Mouse (Mus musculus) bone marrow, adult 2 months (tissue): ENCODE results near the gene Tob2.

Experiments used
- CTCF ChIP-seq: fragments of 200-500 bp; IDR thresholded peaks from 2 replicates; pipeline ENCODE4 v1.5.1; 2011; ENCODE audit warnings: low read length, control low read depth; ENCODE audit not compliant: control insufficient read depth, insufficient read depth
- POLR2A ChIP-seq: fragments of 200-500 bp; IDR thresholded peaks from 2 replicates; pipeline ENCODE4 v1.6.1; 2011; ENCODE audit warnings: low read depth, mild to moderate bottlenecking, control low read depth, low read length, borderline replicate concordance; ENCODE audit not compliant: control insufficient read depth

DNA sequence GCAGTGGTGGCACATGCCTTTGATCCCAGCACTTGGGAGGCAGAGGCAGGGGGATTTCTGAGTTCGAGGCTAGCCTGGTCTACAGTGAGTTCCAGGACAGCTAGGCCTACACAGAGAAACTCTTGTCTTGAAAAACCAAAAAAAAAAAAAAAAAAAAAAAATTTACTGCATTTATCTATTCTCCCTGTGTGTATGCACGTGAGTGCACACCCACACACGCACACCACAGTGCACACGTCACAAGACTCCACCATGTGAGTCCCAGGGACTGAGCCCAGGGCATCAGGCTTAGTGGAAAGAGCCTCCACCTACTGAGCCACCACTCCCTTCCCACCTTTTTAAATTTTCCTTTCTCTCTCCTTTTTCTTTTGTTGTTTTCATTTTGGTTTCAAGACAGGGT is 28.1 kb downstream of the Tob2 start:
- TF ChIP-seq CTCF (no peak), POLR2A (no peak)
